Mouse (Mus musculus) forelimb bud, embryonic 11.5 days (tissue): ENCODE data around the gene Ppp1r16b.
A peak's percentile ranks its signal among the peaks of the same experiment; 100 is the strongest.
"Not testable (repeated sequence)": the region's sequence is repeated elsewhere in the genome, so short reads cannot be mapped to it uniquely, and the experiment has no call there.

ENCODE experiments used
- DNase-seq: peaks from one replicate; pipeline ENCODE4 v3.0.0-alpha.2; 2012; ENCODE audit warnings: low read depth, low spot score

Ppp1r16b gene

GRCm38 (mm10) chr2:158721481-158721880, 56.3 kb downstream of the Ppp1r16b start:
- no peak for DNase-seq

- no peak for DNase-seq
Measured at GRCm38 (mm10) chr2:158722135-158722534, 56.9 kb downstream of the Ppp1r16b start.

- no peak for DNase-seq
Measured at GRCm38 (mm10) chr2:158722991-158723551, 57.9 kb downstream of the Ppp1r16b start.

GRCm38 (mm10) chr2:158723806-158724205, 58.6 kb downstream of the Ppp1r16b start:
- DNase-seq, result no peak

GRCm38 (mm10) chr2:158726252-158726651, 61.1 kb downstream of the Ppp1r16b start:
- no peak for DNase-seq

GRCm38 (mm10) chr2:158728061-158728815, 63.0 kb downstream of the Ppp1r16b start:
- DNase-seq, result peak; percentile 46

- no peak for DNase-seq
Measured at GRCm38 (mm10) chr2:158730896-158731295, 65.7 kb downstream of the Ppp1r16b start.

GRCm38 (mm10) chr2:158732521-158732920, 67.3 kb downstream of the Ppp1r16b start:
- DNase-seq, result no peak

GRCm38 (mm10) chr2:158733136-158733535, 67.9 kb downstream of the Ppp1r16b start:
- DNase-seq, result no peak

- no peak for DNase-seq
Measured at GRCm38 (mm10) chr2:158733914-158734313, 68.7 kb downstream of the Ppp1r16b start.

GRCm38 (mm10) chr2:158734500-158735152, 69.4 kb downstream of the Ppp1r16b start:
- DNase-seq, result no peak

GRCm38 (mm10) chr2:158735340-158735739, 70.1 kb downstream of the Ppp1r16b start:
- DNase-seq, result no peak

GRCm38 (mm10) chr2:158736247-158736646, 71.0 kb downstream of the Ppp1r16b start:
- DNase-seq, result not testable (repeated sequence)

- no peak for DNase-seq
Measured at GRCm38 (mm10) chr2:158738591-158738990, 73.4 kb downstream of the Ppp1r16b start.

GRCm38 (mm10) chr2:158739113-158739512, 73.9 kb downstream of the Ppp1r16b start:
- no peak for DNase-seq

- no peak for DNase-seq
Measured at GRCm38 (mm10) chr2:158741011-158741501, 75.9 kb downstream of the Ppp1r16b start.

GRCm38 (mm10) chr2:158742431-158742830, 77.2 kb downstream of the Ppp1r16b start:
- no peak for DNase-seq

- DNase-seq, result no peak
Measured at GRCm38 (mm10) chr2:158743518-158744141, 78.4 kb downstream of the Ppp1r16b start.

- peak; percentile 32 for DNase-seq
Measured at GRCm38 (mm10) chr2:158745049-158745482, 79.9 kb downstream of the Ppp1r16b start.

- DNase-seq, result no peak
Measured at GRCm38 (mm10) chr2:158746164-158746563, 81.0 kb downstream of the Ppp1r16b start.

- DNase-seq, result no peak
Measured at GRCm38 (mm10) chr2:158749366-158749765, 84.2 kb downstream of the Ppp1r16b start.

- DNase-seq, result no peak
Measured at GRCm38 (mm10) chr2:158760231-158760630, 95.0 kb downstream of the Ppp1r16b start.
